Mouse (Mus musculus): ENCODE results near the gene Dpp9.
A peak's percentile ranks its signal among the peaks of the same experiment; 100 is the strongest.

The Dpp9 gene

DNA sequence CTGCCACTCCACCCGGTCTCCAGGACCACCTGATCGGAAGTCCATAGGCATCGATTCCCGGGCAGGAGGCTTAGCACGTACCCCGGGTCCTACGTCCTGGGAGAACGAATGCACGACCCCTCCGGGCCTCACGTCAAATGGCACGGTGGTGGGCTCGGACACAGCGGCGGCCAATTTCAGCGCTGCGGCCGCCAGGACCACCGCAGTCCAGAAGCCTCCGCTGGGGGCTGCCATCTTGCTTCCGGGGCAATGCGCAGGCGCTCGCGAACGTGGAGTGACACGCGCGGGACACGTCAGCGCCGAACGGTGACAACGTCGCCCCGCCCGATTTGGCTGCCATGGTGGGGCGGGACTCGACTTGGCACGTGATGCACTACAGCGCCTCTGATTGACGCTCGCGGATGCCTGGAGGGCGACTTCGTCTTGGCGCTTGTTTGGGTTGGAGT is 35.0 kb downstream of the Dpp9 start, which contains the start of gene Mydgf:
Gene Mydgf, minus strand, starts transcription at position 263 of the 446 bp plus-strand sequence.
- peak; percentile 95 for DNase-seq (ENCODE audit: low spot score)

DNA sequence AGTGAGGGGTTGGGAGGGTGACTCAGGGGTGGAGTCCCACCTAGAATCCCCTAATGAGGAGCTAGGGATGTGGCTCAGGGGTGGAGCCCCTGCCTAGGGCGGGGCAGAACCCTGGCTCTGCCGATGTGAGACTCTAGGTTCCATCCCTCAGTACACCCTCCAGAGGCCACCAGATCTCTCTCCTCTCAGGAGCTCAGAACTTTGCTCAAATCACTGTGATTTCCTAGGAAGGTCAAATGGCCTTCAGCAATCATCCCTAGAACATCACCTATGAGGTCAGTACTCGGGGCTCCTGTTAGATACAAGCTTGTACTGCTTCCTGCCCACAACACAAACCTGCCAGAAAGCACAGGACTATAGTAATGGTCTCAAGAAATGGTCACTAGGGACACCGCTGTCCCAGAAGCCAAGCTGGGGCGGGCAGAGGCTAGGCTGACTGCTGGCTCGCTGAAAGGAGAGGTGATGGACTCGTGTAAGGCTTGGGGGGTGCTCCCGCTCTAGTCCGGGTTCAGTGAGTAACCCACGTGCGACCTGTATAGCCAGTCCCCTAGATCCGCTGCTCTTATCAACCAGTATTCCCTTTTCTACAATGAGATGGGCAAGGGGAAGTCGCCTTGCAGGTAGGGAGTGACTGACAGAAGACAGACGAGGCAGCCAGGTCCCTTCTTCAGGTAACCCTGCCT is 35.6 kb downstream of the Dpp9 start:
- no peak for DNase-seq (ENCODE audit: low spot score)

DNA sequence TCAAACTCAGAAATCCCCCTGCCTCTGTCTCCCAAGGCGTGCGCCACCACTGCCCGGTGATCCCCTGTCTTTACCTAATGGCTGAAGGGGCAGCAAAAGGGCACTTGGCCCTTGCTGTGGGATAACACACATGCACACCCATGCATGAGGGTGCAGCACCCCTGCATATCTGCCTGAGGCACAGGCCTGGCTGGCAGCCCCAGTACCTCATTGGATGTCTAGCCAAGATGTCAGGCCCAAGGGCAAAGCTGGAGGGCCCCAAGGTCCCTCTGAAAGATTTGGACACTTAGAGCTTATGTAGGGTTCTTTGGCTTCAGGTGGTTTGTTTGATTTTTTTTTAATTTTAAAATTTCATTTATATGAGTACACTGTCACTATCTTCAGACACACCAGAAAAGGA is 43.3 kb downstream of the Dpp9 start:
- no peak for DNase-seq (ENCODE audit: low spot score)

DNA sequence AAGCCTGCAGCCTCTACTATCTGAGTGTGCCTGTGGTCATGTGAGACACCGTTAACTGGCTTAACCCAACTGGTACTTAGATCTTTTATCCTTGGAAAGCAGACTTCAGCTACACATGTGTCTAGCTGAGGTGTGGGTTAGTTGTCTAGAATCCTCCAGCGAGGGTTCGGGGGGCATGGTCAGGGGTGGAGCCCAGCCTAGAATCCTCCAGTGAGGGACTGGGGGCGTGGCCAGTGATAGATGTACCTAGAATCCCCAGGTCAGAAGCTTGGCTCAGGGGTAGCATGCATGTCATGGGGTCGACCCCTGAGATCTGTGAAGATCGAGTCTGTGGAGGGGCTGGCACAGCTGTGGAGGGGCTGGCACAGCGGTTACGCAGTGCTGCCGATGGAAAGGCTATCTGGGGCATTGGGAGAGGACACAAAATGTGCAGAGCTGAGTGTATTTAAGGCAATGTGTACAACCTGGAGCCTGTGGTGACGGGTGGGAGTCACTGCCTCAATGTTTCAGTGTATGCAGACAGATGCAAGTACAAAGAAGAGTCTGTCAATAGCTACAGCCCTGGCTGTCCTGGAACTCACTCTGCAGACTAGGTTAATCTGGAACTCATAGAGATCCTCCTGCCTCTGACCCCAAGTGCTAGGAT is 45.2 kb downstream of the Dpp9 start:
- no peak for DNase-seq (ENCODE audit: low spot score)

DNA sequence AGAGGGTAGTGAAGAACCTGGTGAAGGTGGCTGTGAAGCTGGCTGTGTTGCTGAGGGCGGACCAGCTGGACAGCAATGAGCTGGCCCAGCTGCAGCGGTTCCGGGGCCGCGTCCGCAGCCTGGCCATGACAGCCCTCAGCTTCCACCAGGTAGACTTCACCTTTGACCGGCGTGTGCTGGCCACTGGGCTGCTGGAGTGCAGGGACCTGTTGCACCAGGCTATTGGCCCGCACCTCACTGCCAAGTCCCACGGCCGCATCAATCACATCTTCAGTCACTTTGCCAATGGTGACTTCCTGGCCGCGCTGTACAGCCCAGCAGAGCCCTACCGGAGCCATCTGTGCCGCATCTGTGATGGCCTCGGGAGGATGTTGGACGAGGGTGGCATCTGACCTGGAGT is 46.8 kb downstream of the Dpp9 start:
- DNase-seq (ENCODE audit: low spot score): no peak

GRCm38 (mm10) chr17:56171456-56171855 is 47.2 kb downstream of the Dpp9 start:
- DNase-seq (ENCODE audit: low spot score): no peak

DNA sequence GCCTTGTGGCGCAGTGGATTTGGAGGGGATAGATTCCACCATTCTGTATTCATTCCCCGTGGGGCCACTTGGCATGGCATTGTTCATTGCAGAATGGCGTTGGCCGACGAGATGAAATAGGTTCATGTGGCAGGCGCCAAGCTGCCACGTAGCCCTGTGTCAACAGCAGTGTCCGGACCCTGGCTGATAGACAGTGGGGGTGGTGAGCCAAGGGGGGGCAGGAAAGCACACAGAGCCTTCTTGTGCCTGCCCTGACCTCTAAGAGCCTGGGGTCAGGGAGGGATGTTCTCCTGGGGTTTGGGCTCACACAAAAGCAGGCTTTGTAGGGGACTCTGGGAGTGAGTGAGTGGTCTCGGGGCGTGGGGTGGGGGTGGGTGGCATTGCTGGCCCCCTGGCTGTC is 48.1 kb downstream of the Dpp9 start:
- no peak for DNase-seq (ENCODE audit: low spot score)

GRCm38 (mm10) chr17:56169830-56170229 is 48.9 kb downstream of the Dpp9 start:
- DNase-seq (ENCODE audit: low spot score): no peak

DNA sequence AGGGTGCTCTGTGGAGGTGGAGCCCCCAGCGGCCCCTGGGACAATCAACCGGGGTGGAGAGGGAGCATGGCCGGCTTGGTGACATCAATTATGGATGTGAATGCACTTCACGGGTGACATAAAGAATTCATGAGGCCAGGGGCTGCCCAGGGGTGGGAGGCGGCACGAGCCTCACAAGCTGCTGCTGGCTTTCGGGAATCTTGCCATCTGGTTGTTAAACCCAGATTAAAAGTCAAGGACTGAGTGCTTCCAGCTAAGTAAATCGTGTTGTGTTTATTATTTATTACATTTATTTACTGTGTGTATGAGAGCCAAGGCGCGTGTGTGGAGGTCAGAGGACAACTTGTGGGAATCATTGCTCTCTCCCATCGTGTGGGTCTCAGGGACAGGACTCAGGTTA is 53.0 kb downstream of the Dpp9 start:
- no peak for DNase-seq (ENCODE audit: low spot score)

DNA sequence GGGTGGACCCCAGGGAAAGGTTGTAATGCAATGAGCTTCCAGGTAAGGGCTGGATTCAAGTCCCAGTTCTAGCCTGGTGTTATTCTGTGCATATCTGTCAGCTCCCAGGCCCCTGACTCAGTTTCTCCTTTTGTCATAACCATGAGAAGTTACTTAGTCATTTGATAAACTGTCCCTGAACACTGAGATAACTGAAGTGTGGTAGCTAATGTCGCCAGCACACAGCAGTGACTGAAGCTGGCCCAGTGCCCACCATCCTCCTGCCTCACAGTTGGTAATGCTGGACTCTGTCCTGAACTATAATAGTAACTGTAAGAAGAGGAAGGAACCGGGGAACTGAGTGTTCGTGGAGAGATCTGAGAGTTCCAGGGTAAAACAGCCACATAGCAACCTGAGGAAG is 54.2 kb downstream of the Dpp9 start:
- no peak for DNase-seq (ENCODE audit: low spot score)

GRCm38 (mm10) chr17:56163523-56164102 is 55.1 kb downstream of the Dpp9 start:
- no peak for DNase-seq (ENCODE audit: low spot score)

DNA sequence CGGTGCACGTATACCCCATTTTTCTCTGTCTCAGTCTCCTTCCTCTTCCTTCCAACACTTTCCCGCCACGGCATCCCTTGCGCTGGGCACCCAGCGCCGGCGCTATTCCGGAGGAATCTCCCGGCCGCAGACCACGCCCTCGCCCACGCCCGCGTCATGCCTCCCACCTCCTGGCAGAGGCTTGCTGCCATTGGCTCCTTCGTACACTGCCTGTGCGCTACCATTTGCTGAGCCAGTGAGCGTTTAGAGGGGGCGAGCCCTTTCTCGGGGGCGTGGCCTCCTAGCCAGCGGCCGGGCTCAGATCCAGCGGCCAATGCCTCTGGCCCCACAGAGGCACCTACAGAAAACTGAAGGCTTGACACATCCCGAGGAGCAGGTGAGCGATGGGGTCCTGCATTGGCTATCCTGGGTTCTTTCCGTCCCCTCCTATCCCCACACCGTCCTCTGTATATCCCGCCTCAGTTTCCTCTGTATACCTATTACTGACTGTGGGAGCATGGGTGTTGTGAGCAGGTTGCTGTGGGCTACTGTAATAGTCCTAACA is 56.4 kb downstream of the Dpp9 start, which contains the start of gene Tnfaip8l1:
Gene Tnfaip8l1, plus strand, starts transcription at position 247 of the 544 bp plus-strand sequence.
- DNase-seq (ENCODE audit: low spot score): peak; percentile 93

GRCm38 (mm10) chr17:56159729-56160128 is 59.0 kb downstream of the Dpp9 start:
- peak; percentile 61 for DNase-seq (ENCODE audit: low spot score)

GRCm38 (mm10) chr17:56153643-56154042 is 65.1 kb downstream of the Dpp9 start:
- DNase-seq (ENCODE audit: low spot score): peak; percentile 78

- no peak for DNase-seq (ENCODE audit: low spot score)
Measured at GRCm38 (mm10) chr17:56149897-56150296, 68.8 kb downstream of the Dpp9 start.

GRCm38 (mm10) chr17:56148790-56149618 is 69.7 kb downstream of the Dpp9 start:
- no peak for DNase-seq (ENCODE audit: low spot score)

DNA sequence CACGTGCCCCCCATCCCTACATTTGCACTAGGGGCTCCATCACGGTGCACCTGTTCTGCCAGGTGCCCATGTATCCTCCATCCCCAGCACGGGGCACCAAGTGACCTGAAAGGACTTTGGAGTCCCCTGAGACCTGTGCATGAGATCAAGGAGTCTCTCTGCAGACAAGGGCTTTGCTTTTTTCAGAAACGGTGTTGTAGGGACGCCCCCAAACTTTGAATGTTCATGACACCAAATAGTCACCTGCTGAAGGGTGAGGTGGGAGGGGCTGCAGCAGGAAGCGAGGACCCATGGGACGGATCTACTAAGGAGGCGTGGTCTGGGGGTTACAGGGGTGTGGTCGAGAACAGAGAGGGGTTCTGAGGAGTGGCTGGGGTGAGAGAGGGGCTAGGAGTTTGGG is 70.4 kb downstream of the Dpp9 start:
- DNase-seq (ENCODE audit: low spot score): no peak

- no peak for DNase-seq (ENCODE audit: low spot score)
Measured at GRCm38 (mm10) chr17:56147420-56147819, 71.3 kb downstream of the Dpp9 start.

GRCm38 (mm10) chr17:56146131-56146530 is 72.6 kb downstream of the Dpp9 start:
- no peak for DNase-seq (ENCODE audit: low spot score)

DNA sequence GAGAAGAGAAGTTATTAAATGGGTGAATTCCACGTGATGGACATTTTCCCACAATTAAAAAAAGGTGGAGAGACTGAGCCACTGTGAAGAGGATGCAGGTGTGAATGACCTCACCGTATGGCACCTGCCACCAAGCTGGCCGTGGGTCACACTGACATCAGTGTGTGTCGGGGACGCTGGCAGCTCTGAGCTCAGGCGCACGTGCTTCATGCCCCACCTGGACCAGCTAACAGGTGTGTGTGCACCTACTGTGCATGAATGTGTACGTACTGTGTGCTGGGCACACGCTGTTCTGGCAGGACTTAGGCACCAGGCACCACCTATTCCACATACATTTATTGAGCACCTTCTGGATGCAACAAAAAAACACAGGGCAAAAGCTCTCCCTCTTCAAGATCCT is 74.2 kb downstream of the Dpp9 start:
- no peak for DNase-seq (ENCODE audit: low spot score)

DNA sequence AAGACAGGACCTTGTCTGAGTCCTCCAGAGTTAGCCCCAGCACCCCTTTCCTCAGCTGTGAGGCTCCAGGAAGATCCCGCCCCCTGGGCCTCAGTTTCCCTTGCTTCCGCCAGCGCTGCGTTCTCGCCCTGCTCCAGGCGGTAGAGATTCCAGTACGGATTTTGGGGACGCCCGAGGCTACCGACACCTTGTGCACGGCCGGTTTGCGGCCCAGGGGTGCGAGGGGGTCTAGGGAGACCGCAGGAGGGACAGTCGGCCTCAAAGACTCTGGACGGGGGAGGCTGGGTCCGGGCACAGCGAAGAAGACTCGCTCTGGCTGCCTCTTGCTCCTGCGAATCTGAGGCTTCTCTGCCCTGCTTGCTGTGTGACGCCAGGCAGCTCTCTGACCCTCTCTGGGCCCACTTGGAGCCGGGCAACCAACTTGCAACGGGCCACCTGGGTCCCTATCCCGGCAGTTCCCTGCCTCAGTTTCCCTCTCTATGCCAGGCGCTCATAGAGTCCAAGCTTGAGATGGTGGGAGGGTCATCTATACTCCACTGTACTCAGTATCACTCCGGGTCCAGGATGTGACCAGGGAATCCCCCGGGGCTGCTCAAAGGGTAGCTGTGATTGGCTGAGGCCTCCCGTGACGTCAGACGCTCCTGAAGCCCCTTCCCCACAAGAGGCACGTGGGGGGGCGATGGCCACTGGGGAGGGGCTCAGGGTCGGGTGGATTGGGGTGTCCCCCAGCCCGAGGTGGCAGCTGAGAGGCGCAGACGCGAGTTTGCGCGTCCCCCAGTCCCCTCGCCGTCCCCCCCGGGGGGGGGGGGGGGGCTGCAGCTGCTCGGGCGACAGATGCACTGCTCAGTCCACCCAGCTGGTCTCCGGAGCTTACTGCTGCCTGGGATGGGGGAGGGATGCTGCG is 76.8 kb downstream of the Dpp9 start:
- DNase-seq (ENCODE audit: low spot score): no peak

Measured in ovary, postnatal 36 days (tissue).